Mouse (Mus musculus): Measurements from ENCODE around the gene Klhl41.

DNA sequence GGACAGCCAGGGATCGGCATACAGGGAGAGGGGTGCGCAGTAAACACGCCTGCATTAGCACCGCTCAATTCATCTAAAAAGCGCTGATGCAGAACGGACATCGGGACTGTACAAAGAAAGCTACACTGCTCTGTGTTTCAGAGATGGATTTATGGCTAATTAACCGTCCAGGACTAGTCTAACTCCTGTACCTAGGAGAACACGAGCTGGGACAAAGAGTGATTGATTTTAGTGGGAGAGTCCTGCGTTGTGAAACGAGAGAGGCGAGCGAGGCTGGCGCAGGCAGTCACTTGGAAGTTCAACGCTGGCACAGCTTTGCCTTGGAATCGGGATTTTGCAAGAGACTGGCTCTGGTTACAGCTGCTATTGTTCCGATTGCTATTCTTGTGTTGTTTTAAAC is 40.7 kb upstream of the Klhl41 start:
- TF ChIP-seq GATA1 (IDR thresholded peaks at IDR 0.05; ENCODE audit: borderline replicate concordance, low read length) (no peak), FLI1 (IDR thresholded peaks at IDR 0.05; ENCODE audit: low read length) (no peak)
